Mouse (Mus musculus) cerebellum, adult 2 months (tissue): ENCODE data around the gene 9530003J23Rik. TPM values are rescaled to one million over a fixed set of nuclear protein-coding genes. Genes with fewer than 3 reads are reported as not detected.
"Not testable (repeated sequence)": the region's sequence is repeated elsewhere in the genome, so short reads cannot be mapped to it uniquely, and the experiment has no call there.

ENCODE experiments used
- DNase-seq, 2 experiments: peaks; one replicate each; pipeline ENCODE4 v3.0.0; 2021
- H3K27ac ChIP-seq: fragments of 200-500 bp; 2 replicates; pipeline ENCODE4 v1.5.1; 2012; ENCODE audit warnings: low read length, control low read depth, inconsistent platforms; ENCODE audit not compliant: insufficient read depth
- H3K27me3 ChIP-seq: fragments of 200-500 bp; 2 replicates; pipeline ENCODE4 v1.6.1; 2012; ENCODE audit warnings: inconsistent platforms, mild to moderate bottlenecking, low read length, moderate library complexity; ENCODE audit not compliant: control insufficient read depth, insufficient read depth
- H3K4me1 ChIP-seq: fragments of 200-500 bp; 2 replicates; pipeline ENCODE4 v1.6.1; 2011; ENCODE audit warnings: low read length; ENCODE audit not compliant: control insufficient read depth, insufficient read depth
- H3K4me3 ChIP-seq: fragments of 200-500 bp; replicated peaks from 2 replicates; pipeline ENCODE3; 2011; ENCODE audit warnings: mild to moderate bottlenecking, low read depth, low read length, control low read depth; ENCODE audit not compliant: insufficient read depth
- CTCF ChIP-seq: fragments of 200-500 bp; IDR thresholded peaks from 2 replicates; pipeline ENCODE4 v1.5.1; 2011; ENCODE audit warnings: low read depth, mild to moderate bottlenecking, control low read depth, low read length, moderate library complexity, borderline replicate concordance; ENCODE audit not compliant: insufficient read depth
- POLR2A ChIP-seq: fragments of 200-500 bp; IDR thresholded peaks from 2 replicates; pipeline ENCODE4 v1.6.1; 2011; ENCODE audit warnings: low read length, control low read depth, borderline replicate concordance; ENCODE audit not compliant: insufficient read depth
- whole genome bisulfite sequencing: fragments of 180-500 bp; shearing (Covaris S2); methylation state at CpG from one replicate; pipeline ENCODE4 v1.1.7; 2018; 5-methylcytosine and 5-hydroxymethylcytosine counted together
- polyA plus RNA-seq: library from polyadenylated mRNA; depleted of rRNA; stranded (reverse); fragments of >200 nt; gene quantifications from 2 replicates; pipeline ENCODE4 v1.2.3, GENCODE M21; 2012; rRNA removed

Gene 9530003J23Rik
- not detected in 2 replicates for polyA plus RNA-seq

- no peak within 1 kb of the TSS for H3K27ac ChIP-seq
- H3K4me3 ChIP-seq = no peak within 1 kb of the TSS
- H3K4me1 ChIP-seq = no peaks in the 10 kb centered on the region
- TF ChIP-seq POLR2A = no peak
- no peak for TF ChIP-seq CTCF
- H3K27me3 ChIP-seq = no peaks in the 10 kb centered on the region
- WGBS = 90% methylated on average over 12 of the region's 12 CpGs
- no peak for DNase-seq
Observed at GRCm38 (mm10) chr10:117238603-117239002, at the start of gene 9530003J23Rik. TSS of gene 9530003J23Rik (minus strand) at chr10:117238703.

- 85% methylated on average over 3 of the region's 3 CpGs for WGBS
- Histone ChIP-seq H3K4me1 (no peaks in the 10 kb centered on the region), H3K4me3 (no peak overlapping the region), H3K27me3 (no peaks in the 10 kb centered on the region), H3K27ac (no peak overlapping the region)
- no peak for TF ChIP-seq CTCF
- TF ChIP-seq POLR2A = no peak
- DNase-seq = no peak
Observed at GRCm38 (mm10) chr10:117287226-117287850, 48.8 kb upstream of the 9530003J23Rik start.

GRCm38 (mm10) chr10:117286366-117286970 is 48.0 kb upstream of the 9530003J23Rik start:
- H3K27me3 ChIP-seq = no peaks in the 10 kb centered on the region
- WGBS = 92% methylated on average over 6 of the region's 6 CpGs
- no peak overlapping the region for H3K4me3 ChIP-seq
- TF ChIP-seq CTCF (no peak), POLR2A (no peak)
- no peak overlapping the region for H3K27ac ChIP-seq
- no peak for DNase-seq
- no peaks in the 10 kb centered on the region for H3K4me1 ChIP-seq

- not testable (repeated sequence) for H3K27ac ChIP-seq, H3K27me3 ChIP-seq, H3K4me3 ChIP-seq, H3K4me1 ChIP-seq, DNase-seq
- 88% methylated on average over 4 of the region's 7 CpGs for WGBS
Observed at GRCm38 (mm10) chr10:117285584-117285983, 47.1 kb upstream of the 9530003J23Rik start.

GRCm38 (mm10) chr10:117284578-117285520 is 46.3 kb upstream of the 9530003J23Rik start:
- no peak for DNase-seq
- Histone ChIP-seq H3K4me1 (no peaks in the 10 kb centered on the region), H3K27ac (no peak overlapping the region), H3K27me3 (no peaks in the 10 kb centered on the region), H3K4me3 (no peak overlapping the region)
- TF ChIP-seq POLR2A (no peak), CTCF (no peak)
- whole genome bisulfite sequencing = 90% methylated on average over 10 of the region's 10 CpGs

GRCm38 (mm10) chr10:117283871-117284577 is 45.5 kb upstream of the 9530003J23Rik start:
- DNase-seq = no peak
- H3K27me3 ChIP-seq = no peaks in the 10 kb centered on the region
- no peaks in the 10 kb centered on the region for H3K4me1 ChIP-seq
- TF ChIP-seq POLR2A (no peak), CTCF (no peak)
- 84% methylated on average over 7 of the region's 7 CpGs for WGBS
- no peak overlapping the region for H3K4me3 ChIP-seq
- no peak overlapping the region for H3K27ac ChIP-seq

GRCm38 (mm10) chr10:117283196-117283595 is 44.7 kb upstream of the 9530003J23Rik start:
- 77% methylated on average over 4 of the region's 4 CpGs for WGBS
- not testable (repeated sequence) for H3K27ac ChIP-seq, H3K27me3 ChIP-seq, DNase-seq, H3K4me1 ChIP-seq, H3K4me3 ChIP-seq
